Mouse (Mus musculus) adrenal gland, adult (tissue): Measurements from ENCODE around the gene Clk3.
"Not testable (repeated sequence)": the region's sequence is repeated elsewhere in the genome, so short reads cannot be mapped to it uniquely, and the experiment has no call there.

Experiments
- DNase-seq, 2 experiments: peaks; one replicate each; pipeline ENCODE4 v3.0.0; 2022 to 2023; ENCODE audit warnings: low spot score in 1 of 2; ENCODE audit not compliant: inconsistent age in 2 of 2

Gene Clk3

DNA sequence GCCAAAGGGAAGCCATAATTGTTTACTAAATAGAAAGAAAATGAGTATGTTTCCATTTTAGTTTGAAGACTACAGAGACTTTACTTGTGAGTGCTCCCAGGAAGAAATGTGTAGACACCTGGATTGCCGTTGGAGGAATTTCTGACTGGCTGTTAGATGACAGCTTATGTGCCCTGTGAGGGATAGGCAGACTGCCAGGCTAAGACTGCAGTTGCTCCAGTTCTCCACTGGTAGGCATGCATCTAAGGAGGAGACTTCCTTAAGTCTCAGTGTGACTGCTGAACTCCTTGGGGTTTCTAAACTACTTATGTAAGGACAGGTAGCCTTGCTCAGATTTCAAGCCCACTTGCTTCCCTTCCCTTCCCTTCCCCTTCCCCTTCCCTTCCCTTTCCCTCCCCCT is 37.3 kb downstream of the Clk3 start:
- no peak for DNase-seq

DNA sequence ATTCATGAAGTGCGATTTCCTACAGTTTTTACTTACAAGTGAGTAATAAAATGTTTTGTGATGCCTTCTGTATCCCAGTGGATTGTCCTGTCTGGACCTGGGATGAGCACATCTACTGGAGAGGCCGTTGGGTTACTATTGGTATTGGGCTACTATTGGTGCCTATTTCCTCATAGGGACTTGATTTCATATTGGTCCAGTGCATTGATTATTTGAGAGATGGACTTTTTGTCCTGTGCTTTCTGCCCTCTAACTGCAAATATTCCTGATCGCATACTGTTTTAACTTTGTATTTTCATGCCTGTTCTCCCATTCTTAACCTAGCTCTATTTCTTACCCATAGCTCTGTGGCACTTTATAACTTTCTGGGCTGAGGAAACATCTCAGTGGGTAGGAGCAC is 41.0 kb downstream of the Clk3 start:
- DNase-seq = no peak

DNA sequence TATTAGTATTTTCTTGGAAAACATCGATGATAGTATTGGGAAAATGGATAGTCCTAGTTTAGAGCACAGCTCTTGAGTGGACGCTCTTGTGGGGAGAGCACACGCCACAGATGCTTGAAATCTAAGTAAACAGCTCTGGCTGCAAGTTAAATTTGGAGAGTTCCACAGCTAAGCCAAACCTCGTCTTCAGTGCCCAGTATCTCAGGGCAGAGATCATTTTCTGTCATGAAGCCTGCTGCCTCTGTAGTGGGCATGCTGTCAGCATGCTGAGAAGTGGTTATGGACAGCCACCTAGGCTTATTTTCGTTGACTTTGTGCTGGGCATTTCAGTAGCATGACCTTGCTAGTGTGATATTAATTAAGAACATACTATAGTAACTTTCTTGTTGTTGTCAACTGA is 41.9 kb downstream of the Clk3 start:
- no peak for DNase-seq

DNA sequence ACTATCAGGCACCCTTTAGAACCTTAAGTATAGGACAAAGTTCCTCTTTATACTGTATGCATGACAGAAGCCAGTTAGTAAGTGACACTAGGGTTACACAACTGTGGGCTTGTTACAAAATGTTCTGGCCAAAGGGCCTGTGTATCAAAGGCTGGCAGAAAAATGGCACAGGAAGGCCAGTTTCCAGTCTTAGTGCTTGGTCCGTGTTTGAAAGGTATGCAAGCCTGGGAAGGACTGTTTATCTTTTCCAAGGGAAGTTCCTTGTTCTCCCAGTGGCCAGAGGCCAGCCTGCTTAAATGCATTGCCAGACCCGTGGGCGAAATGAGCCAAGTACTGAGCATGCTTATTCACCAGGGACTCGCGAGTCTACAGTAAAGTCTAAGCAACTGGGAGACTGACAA is 42.3 kb downstream of the Clk3 start:
- peak; percentile 53 to 81 for DNase-seq

DNA sequence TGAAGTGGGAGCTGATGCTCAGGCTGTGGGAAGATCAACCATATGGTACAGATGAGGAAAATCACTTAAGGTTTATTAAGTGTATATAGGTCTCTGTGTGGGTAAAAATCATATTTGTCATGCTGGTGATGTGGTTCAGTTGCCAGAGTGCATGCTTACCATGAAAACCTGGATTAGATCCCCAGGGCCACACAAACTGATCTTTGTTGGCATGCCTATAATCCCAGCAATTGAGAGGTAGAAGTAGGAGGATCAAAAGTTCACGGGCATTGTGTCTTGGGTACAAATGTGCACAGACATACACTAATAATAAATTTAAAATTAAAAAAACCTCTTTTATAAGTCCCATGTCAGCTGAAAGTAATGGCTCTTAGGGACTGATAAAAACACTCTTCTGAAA is 43.3 kb downstream of the Clk3 start:
- no peak for DNase-seq

DNA sequence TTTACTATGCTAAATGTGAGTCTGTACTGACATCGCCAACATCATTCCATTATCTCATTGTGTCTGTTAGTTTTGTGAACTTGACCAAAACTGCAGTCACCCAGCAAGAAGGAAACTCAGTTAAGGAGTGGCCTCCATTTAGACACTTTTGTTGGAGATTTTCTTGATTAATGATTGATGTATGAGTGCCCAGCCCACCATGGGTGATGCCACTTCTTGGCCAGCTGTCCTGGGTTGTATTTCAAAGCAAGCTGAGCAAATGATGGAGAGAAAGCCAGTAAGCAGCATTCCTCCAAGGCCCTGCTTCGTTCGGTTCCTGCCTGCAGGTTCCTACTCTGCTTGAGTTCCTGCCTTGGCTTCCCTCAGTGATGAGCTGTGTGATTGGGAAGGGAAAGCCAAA is 44.9 kb downstream of the Clk3 start:
- DNase-seq = no peak

DNA sequence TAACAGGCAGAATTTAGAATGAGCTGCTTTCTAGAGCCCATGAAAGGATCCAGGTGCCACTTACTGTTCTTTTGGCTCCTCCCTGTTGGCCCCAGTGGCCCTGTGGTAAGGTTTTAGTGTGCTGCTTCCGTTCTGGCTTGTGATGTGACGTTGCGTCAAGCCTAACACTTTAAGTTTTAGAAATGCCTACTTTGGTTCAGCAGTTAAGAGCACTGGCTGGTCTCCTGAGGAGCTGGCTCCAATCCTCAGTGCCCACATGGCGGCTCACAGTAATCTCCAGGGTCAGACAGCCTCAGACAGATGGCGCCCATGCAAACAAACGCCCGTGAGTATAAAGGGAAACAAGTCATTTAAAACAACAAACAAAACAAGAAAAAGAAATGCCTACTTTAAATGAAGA is 47.3 kb downstream of the Clk3 start:
- no peak for DNase-seq

DNA sequence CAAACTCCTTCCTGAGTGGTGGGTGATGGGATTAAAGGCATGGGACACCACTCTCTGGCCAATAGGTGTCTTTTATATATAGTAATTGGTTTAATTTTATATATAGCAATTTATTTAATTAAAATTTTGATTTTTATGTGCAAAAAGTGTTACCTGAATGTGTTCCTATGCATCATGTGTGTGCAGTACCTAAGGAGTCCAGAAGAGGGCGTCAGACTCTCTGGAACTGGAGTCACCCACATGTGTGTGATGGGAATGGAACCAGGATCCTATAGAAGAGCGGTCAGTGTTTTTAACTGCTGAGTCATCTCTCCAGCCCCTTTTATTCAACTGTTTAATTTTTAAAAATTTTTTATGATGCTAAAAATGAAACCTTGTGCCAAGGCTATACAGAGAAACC is 53.5 kb downstream of the Clk3 start:
- DNase-seq = no peak

DNA sequence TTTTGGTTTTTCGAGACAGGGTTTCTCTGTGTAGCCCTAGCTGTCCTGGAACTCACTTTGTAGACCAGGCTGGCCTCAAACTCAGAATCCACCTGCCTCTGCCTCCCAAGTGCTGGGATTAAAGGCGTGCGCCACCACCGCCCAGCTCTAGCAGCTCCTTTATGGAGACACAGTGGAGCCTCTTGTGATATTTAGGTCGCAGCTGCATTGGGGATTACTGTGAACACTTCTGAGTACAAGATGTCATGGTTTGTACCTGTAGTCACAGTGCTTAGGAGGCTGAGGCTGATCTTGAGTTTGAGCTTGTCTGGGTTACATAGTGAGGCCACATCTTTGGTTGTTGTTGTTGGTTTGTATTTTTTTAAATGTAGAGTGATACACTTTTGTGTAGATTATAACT is 55.4 kb downstream of the Clk3 start:
- DNase-seq = not testable (repeated sequence)

DNA sequence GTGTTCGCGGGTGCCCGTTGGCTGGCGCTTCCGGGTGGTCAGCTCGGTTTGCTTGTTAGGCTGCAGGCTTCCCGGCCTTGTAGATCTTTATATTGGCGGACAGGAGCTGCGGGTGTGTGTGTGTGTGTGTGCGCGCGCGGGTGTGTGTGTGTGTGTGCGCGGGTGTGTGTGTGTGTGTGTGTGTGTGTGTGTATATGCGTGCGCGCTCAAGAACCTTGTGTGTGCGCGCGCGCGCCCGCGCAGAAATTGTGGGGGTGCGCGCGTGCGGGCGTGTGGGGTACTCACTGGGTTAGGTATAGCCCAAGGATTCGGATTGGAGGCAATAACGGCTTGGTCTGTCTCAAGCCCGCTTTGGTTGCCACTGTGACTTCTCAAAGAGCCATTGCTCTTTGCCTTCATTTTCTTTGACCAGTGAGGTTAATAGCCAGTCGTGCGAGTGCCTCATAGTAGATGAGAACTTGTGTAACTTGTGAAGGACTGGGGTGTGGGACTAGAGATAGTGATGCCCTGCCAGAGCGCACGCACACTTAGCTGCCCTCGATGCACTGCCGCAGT is 56.9 kb downstream of the Clk3 start:
- DNase-seq = peak; percentile 46 to 78

DNA sequence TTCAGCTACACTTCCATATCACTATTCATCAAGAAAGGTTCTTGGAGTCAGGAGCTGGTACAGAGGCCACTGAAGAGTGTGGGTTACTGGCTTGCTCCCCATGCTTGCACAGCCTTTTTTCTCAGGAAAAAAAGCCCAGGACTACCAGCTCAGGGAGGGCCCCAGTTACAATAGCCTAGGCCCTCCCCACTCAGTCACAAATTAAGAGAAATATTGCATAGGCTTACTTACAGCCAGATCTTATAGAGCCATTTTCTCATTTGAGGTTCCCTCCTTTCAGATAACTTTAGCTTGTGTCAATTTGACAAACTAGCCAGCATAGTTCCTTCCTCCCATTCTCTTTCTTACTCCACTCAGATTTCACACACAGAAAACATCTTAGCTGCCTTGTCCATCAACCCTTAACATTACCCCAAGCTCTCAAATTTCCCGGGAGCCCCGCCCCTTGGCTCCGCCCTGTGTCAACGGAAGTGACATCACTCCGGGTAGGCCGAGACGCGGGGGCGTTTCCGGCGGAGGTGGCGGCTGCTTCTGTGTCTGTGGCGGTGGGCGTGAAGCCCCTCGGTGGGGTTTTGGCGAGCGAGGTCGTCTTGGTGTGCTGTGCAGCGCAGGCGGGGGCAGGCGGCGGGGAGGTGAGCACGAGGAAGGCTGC is 57.5 kb downstream of the Clk3 start, which contains the start of gene Edc3:
Gene Edc3 (plus strand): TSS at position 473 of the 652 bp plus-strand sequence.
- peak; percentile 88 to 96 for DNase-seq

DNA sequence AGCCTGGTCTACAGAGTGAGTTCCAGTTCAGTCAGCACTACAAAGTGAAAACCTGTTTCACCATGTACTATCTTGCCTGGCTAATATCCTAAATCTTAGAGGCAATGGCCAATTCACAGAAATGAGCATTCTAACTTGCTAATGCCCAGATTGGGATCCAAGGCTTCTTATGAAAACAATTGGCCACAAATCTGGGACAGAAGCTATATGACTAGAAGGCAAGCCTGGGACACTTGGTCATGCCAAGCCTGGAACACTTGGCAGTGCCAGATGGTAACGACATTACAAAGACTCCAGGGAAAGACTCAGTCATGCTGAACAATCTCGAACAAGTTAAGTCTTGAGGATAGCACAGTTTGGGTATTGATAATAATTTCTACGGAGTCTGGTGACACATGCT is 59.2 kb downstream of the Clk3 start:
- DNase-seq = no peak
